Mouse (Mus musculus) midbrain, embryonic 14.5 days (tissue): ENCODE measurements at regions not wholly inside any gene's neighbourhood (a gene's known extent, or its start where the extent isn't known, plus 50 kb on each side); places are given as distances from the start of the nearest gene placed in this dataset.
"Not testable (repeated sequence)": the region's sequence is repeated elsewhere in the genome, so short reads cannot be mapped to it uniquely, and the experiment has no call there.

Source experiments
- ATAC-seq: fragments of 200-750 bp; cut with Nextera tagmentation; 2 replicates; pipeline ENCODE4 v1.8.0; 2017; ENCODE audit warnings: moderate number of reproducible peaks, moderate library complexity; ENCODE audit not compliant: low FRiP score, low TSS enrichment
- DNase-seq: peaks from one replicate; pipeline ENCODE4 v3.0.0-alpha.2; 2015
- H3K27ac ChIP-seq: fragments of 300-500 bp; sonication (generic); replicated peaks from 2 replicates; pipeline ENCODE4 v1.5.1; 2014; ENCODE audit warnings: mild to moderate bottlenecking, low read depth, low read length, moderate library complexity
- H3K27me3 ChIP-seq: fragments of 300-500 bp; sonication (generic); 2 replicates; pipeline ENCODE4 v1.6.1; 2014; ENCODE audit warnings: low read length, control low read depth, mixed read lengths; ENCODE audit not compliant: control insufficient read depth, insufficient read depth
- H3K36me3 ChIP-seq: fragments of 300-500 bp; sonication (generic); 2 replicates; pipeline ENCODE4 v1.6.1; 2014; ENCODE audit warnings: low read length, control low read depth; ENCODE audit not compliant: control insufficient read depth, insufficient read depth
- H3K4me1 ChIP-seq: fragments of 300-500 bp; sonication (generic); 2 replicates; pipeline ENCODE4 v1.6.1; 2014; ENCODE audit warnings: mild to moderate bottlenecking, antibody characterized with exemption, low read length, control low read depth; ENCODE audit not compliant: control insufficient read depth, insufficient read depth
- H3K4me2 ChIP-seq: fragments of 300-500 bp; sonication (generic); 2 replicates; pipeline ENCODE4 v1.6.1; 2014; ENCODE audit warnings: mild to moderate bottlenecking, low read length, moderate library complexity
- H3K4me3 ChIP-seq: fragments of 300-500 bp; sonication (generic); replicated peaks from 2 replicates; pipeline ENCODE4 v1.5.1; 2014; ENCODE audit warnings: low read depth, low read length
- H3K9ac ChIP-seq: fragments of 300-500 bp; sonication (generic); replicated peaks from 2 replicates; pipeline ENCODE4 v1.6.1; 2014; ENCODE audit warnings: mild to moderate bottlenecking, low read length, moderate library complexity
- H3K9me3 ChIP-seq: fragments of 300-500 bp; sonication (generic); 2 replicates; pipeline ENCODE4 v1.6.1; 2016; ENCODE audit warnings: low read length, control low read depth, mixed read lengths; ENCODE audit not compliant: control insufficient read depth
- WGBS: fragments of 180-500 bp; shearing (Covaris S2); extraction: QIAGEN DNeasy Blood & Tissue Kit; methylation state at CpG from one replicate; pipeline ENCODE4 v1.1.7; 2014; 5-methylcytosine and 5-hydroxymethylcytosine counted together

GRCm38 (mm10) chr9:76407549-76407948, 83.9 kb upstream of the Hcrtr2 start:
- Histone ChIP-seq H3K27me3 (no peaks in the 10 kb centered on the region), H3K36me3 (no peaks in the 10 kb centered on the region), H3K4me2 (no peak overlapping the region), H3K4me3 (no peak overlapping the region), H3K9ac (no peak overlapping the region), H3K27ac (no peak overlapping the region), H3K4me1 (no peaks in the 10 kb centered on the region), H3K9me3 (no peaks in the 10 kb centered on the region)
- DNase-seq (no peak), ATAC-seq (no peak)
- 90% methylated on average over 3 of the region's 3 CpGs for WGBS

- DNase-seq, H3K27ac ChIP-seq, ATAC-seq, H3K4me1 ChIP-seq, H3K36me3 ChIP-seq, H3K9ac ChIP-seq, H3K27me3 ChIP-seq, H3K9me3 ChIP-seq, H3K4me2 ChIP-seq, H3K4me3 ChIP-seq: not testable (repeated sequence)
- WGBS: 87% methylated on average over 8 of the region's 8 CpGs
Observed at GRCm38 (mm10) chr9:76401897-76402670, 78.4 kb upstream of the Hcrtr2 start.

- no peak for ATAC-seq
- Histone ChIP-seq H3K9ac (no peak overlapping the region), H3K36me3 (no peaks in the 10 kb centered on the region), H3K4me1 (no peaks in the 10 kb centered on the region), H3K4me2 (no peak overlapping the region), H3K27ac (no peak overlapping the region), H3K4me3 (no peak overlapping the region), H3K9me3 (no peaks in the 10 kb centered on the region), H3K27me3 (no peaks in the 10 kb centered on the region)
- DNase-seq: no peak
Observed at GRCm38 (mm10) chr9:76400900-76401299, 77.2 kb upstream of the Hcrtr2 start.

GRCm38 (mm10) chr9:76393763-76394162, 70.1 kb upstream of the Hcrtr2 start:
- Histone ChIP-seq H3K4me3 (no peak overlapping the region), H3K9ac (no peak overlapping the region), H3K4me2 (no peak overlapping the region), H3K36me3 (no peaks in the 10 kb centered on the region), H3K9me3 (no peaks in the 10 kb centered on the region), H3K27me3 (no peaks in the 10 kb centered on the region), H3K27ac (no peak overlapping the region), H3K4me1 (no peaks in the 10 kb centered on the region)
- ATAC-seq (no peak), DNase-seq (no peak)
- WGBS: 94% methylated on average over 1 of the region's 1 CpGs

GRCm38 (mm10) chr9:76390839-76391238, 67.2 kb upstream of the Hcrtr2 start:
- no peaks in the 10 kb centered on the region for H3K36me3 ChIP-seq
- H3K9ac ChIP-seq: no peak overlapping the region
- H3K27me3 ChIP-seq: no peaks in the 10 kb centered on the region
- H3K9me3 ChIP-seq: no peaks in the 10 kb centered on the region
- ATAC-seq: no peak
- no peak overlapping the region for H3K4me2 ChIP-seq
- H3K4me3 ChIP-seq: no peak overlapping the region
- 51% methylated on average over 1 of the region's 1 CpGs for WGBS
- H3K4me1 ChIP-seq: no peaks in the 10 kb centered on the region
- DNase-seq: peak; percentile 56
- no peak overlapping the region for H3K27ac ChIP-seq
